Mouse (Mus musculus) testis, adult 2 months (tissue): Measurements from ENCODE around the gene Fbxo41.

Experiments used
- CTCF ChIP-seq: fragments of 200-500 bp; IDR thresholded peaks from 2 replicates; pipeline ENCODE4 v1.5.1; 2012; ENCODE audit warnings: low read depth, mild to moderate bottlenecking, inconsistent platforms, low read length, moderate library complexity; ENCODE audit not compliant: control insufficient read depth, insufficient read depth, insufficient replicate concordance
- POLR2A ChIP-seq: fragments of 200-500 bp; IDR thresholded peaks from 2 replicates; pipeline ENCODE4 v1.6.1; 2012; ENCODE audit warnings: low read depth, mild to moderate bottlenecking, inconsistent platforms, low read length, moderate library complexity; ENCODE audit not compliant: control insufficient read depth

DNA sequence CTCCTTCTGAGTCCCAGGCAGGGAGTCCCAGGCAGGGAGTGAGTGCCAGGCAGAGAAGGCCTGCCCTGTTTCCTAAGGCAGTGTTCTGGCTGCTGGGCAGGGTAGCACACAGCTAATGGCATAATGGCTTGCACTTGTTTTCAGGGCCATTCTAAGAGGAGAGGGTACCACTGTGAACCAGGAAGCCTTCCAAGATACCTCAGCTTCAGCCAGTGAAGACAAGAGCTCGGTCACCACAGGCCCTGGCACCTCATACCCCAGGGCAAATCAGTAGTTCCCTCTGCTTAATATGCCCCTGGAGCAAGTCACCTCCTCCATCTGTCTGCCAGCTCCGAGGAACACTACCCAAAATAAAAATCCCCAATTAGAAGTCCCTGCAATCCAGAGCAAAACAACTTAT is 20.0 kb upstream of the Fbxo41 start:
- TF ChIP-seq CTCF (no peak), POLR2A (no peak)
